Mouse (Mus musculus) midbrain, embryonic 12.5 days (tissue): ENCODE results near the gene Scgb1b18. TPM values are rescaled to one million over a fixed set of nuclear protein-coding genes. Genes with fewer than 3 reads are reported as not detected.
"Not testable (repeated sequence)": the region's sequence is repeated elsewhere in the genome, so short reads cannot be mapped to it uniquely, and the experiment has no call there.

Experiments
- ATAC-seq: fragments of 200-750 bp; cut with Nextera tagmentation; 2 replicates; pipeline ENCODE4 v1.8.0; 2017; ENCODE audit warnings: low read depth, moderate TSS enrichment, moderate library complexity; ENCODE audit not compliant: low FRiP score
- H3K27ac ChIP-seq: fragments of 300-500 bp; sonication (generic); replicated peaks from 2 replicates; pipeline ENCODE4 v1.5.1; 2016; ENCODE audit warnings: mild to moderate bottlenecking
- H3K27me3 ChIP-seq: fragments of 300-500 bp; sonication (generic); 2 replicates; pipeline ENCODE4 v1.6.1; 2016; ENCODE audit warnings: mild to moderate bottlenecking
- H3K36me3 ChIP-seq: fragments of 300-500 bp; sonication (generic); 2 replicates; pipeline ENCODE4 v1.6.1; 2016
- H3K4me1 ChIP-seq: fragments of 300-500 bp; sonication (generic); 2 replicates; pipeline ENCODE4 v1.6.1; 2016
- H3K4me2 ChIP-seq: fragments of 300-500 bp; sonication (generic); replicated peaks from 2 replicates; pipeline ENCODE4 v1.6.1; 2016; ENCODE audit warnings: mild to moderate bottlenecking, moderate library complexity
- H3K4me3 ChIP-seq: fragments of 300-500 bp; sonication (generic); 2 replicates; pipeline ENCODE4 v1.5.1; 2016; ENCODE audit warnings: mild to moderate bottlenecking
- H3K9ac ChIP-seq: fragments of 300-500 bp; sonication (generic); replicated peaks from 2 replicates; pipeline ENCODE4 v1.6.1; 2016; ENCODE audit warnings: mild to moderate bottlenecking, moderate library complexity
- H3K9me3 ChIP-seq: fragments of 300-500 bp; sonication (generic); 2 replicates; pipeline ENCODE4 v1.6.1; 2016; ENCODE audit warnings: mild to moderate bottlenecking
- WGBS: fragments of 180-500 bp; shearing (Covaris S2); methylation state at CpG from one replicate; pipeline ENCODE4 v1.1.7; 2016; 5-methylcytosine and 5-hydroxymethylcytosine counted together
- polyA plus RNA-seq: library from polyadenylated mRNA; unstranded; fragments of >200 nt; fragmentation: Nextera tagmentation; extraction: Ambion mirVana; gene quantifications from 2 replicates; pipeline ENCODE4 v1.2.1, GENCODE M21; 2016

Scgb1b18 gene
- not detected in 2 replicates for polyA plus RNA-seq

DNA sequence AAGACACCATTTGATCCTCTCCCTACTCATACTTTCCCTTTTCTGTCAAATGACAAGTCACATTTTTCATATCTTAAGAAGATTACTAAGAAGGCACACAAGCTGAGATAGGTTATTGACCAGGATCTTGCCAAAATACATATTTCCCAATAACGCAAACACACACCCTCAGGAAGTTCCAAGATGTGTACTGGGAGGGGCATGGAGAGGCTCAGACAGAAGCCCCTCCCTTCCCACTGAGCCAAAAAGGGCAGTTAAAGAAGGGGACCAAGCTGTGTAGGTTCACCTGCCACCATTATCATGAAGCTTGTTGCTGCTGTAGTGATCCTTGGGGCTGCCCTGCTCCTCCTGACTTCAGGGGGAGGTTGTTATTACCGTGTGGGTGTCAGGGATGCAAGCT lies at the start of gene Scgb1b18:
Gene Scgb1b18 (plus strand): TSS at position 301 of the 400 bp plus-strand sequence.
- not testable (repeated sequence) for ATAC-seq, H3K4me1 ChIP-seq, H3K9me3 ChIP-seq, H3K27me3 ChIP-seq, H3K4me2 ChIP-seq, H3K9ac ChIP-seq, H3K36me3 ChIP-seq, H3K27ac ChIP-seq, H3K4me3 ChIP-seq
- WGBS, result no CpG with 5 or more reads among the region's 2 CpGs

DNA sequence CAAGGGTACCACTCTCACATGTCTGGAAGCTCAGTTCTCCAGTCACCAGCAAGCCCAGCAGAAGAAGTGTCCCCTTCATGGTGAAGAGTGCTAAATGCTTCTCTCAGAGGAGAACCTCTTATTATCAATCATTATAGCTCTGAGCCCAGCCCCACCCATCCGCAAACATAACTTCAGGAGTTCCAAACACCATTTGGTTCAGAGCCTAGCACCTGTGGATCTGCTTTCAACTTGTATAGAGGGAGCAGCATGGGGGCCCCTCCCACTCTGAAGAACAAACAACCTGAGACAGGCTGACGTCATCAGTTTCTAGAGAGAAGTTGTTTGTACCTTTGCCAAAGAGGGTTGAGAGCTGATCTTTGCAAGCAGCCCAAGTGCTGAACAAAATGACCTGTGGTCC lies 11.6 kb upstream of the Scgb1b18 start, which contains the start of gene Scgb2b18:
Gene Scgb2b18 (minus strand): TSS at position 101 of the 400 bp plus-strand sequence.
- not testable (repeated sequence) for H3K9ac ChIP-seq, H3K9me3 ChIP-seq, H3K4me3 ChIP-seq, ATAC-seq, H3K4me1 ChIP-seq, H3K4me2 ChIP-seq, H3K27me3 ChIP-seq, H3K36me3 ChIP-seq, H3K27ac ChIP-seq
- 90% methylated on average over 2 of the region's 2 CpGs for WGBS

Other genes with a start within 250 kb of the Scgb1b18 start
- not detected in 2 replicates for gene Scgb2b17, start 129.0 kb upstream of the Scgb1b18 start, polyA plus RNA-seq
- not detected in 2 replicates for gene Scgb1b17, start 122.1 kb upstream of the Scgb1b18 start, polyA plus RNA-seq
- gene Scgb2b18, start 11.7 kb upstream of the Scgb1b18 start, polyA plus RNA-seq, result not detected in 2 replicates
- not detected in 2 replicates for gene Scgb2b19, start 94.8 kb downstream of the Scgb1b18 start, polyA plus RNA-seq
- gene Scgb1b19, start 101.7 kb downstream of the Scgb1b18 start, polyA plus RNA-seq, result not detected in 2 replicates
- not detected in 2 replicates for gene Scgb2b20, start 180.8 kb downstream of the Scgb1b18 start, polyA plus RNA-seq
- not detected in 2 replicates for gene Scgb1b20, start 187.7 kb downstream of the Scgb1b18 start, polyA plus RNA-seq